Mouse (Mus musculus) midbrain, embryonic 12.5 days (tissue): ENCODE results near the gene Pxdc1. TPM values are rescaled to one million over a fixed set of nuclear protein-coding genes. Genes with fewer than 3 reads are reported as not detected.
A peak's percentile ranks its signal among the peaks of the same experiment; 100 is the strongest.

Source experiments
- ATAC-seq: fragments of 200-750 bp; cut with Nextera tagmentation; 2 replicates; pipeline ENCODE4 v1.8.0; 2017; ENCODE audit warnings: low read depth, moderate TSS enrichment, moderate library complexity; ENCODE audit not compliant: low FRiP score
- H3K27ac ChIP-seq: fragments of 300-500 bp; sonication (generic); replicated peaks from 2 replicates; pipeline ENCODE4 v1.5.1; 2016; ENCODE audit warnings: mild to moderate bottlenecking
- H3K27me3 ChIP-seq: fragments of 300-500 bp; sonication (generic); 2 replicates; pipeline ENCODE4 v1.6.1; 2016; ENCODE audit warnings: mild to moderate bottlenecking
- H3K36me3 ChIP-seq: fragments of 300-500 bp; sonication (generic); 2 replicates; pipeline ENCODE4 v1.6.1; 2016
- H3K4me1 ChIP-seq: fragments of 300-500 bp; sonication (generic); 2 replicates; pipeline ENCODE4 v1.6.1; 2016
- H3K4me2 ChIP-seq: fragments of 300-500 bp; sonication (generic); replicated peaks from 2 replicates; pipeline ENCODE4 v1.6.1; 2016; ENCODE audit warnings: mild to moderate bottlenecking, moderate library complexity
- H3K4me3 ChIP-seq: fragments of 300-500 bp; sonication (generic); 2 replicates; pipeline ENCODE4 v1.5.1; 2016; ENCODE audit warnings: mild to moderate bottlenecking
- H3K9ac ChIP-seq: fragments of 300-500 bp; sonication (generic); replicated peaks from 2 replicates; pipeline ENCODE4 v1.6.1; 2016; ENCODE audit warnings: mild to moderate bottlenecking, moderate library complexity
- H3K9me3 ChIP-seq: fragments of 300-500 bp; sonication (generic); 2 replicates; pipeline ENCODE4 v1.6.1; 2016; ENCODE audit warnings: mild to moderate bottlenecking
- WGBS: fragments of 180-500 bp; shearing (Covaris S2); methylation state at CpG from one replicate; pipeline ENCODE4 v1.1.7; 2016; 5-methylcytosine and 5-hydroxymethylcytosine counted together
- polyA plus RNA-seq: library from polyadenylated mRNA; unstranded; fragments of >200 nt; fragmentation: Nextera tagmentation; extraction: Ambion mirVana; gene quantifications from 2 replicates; pipeline ENCODE4 v1.2.1, GENCODE M21; 2016

Pxdc1 gene
- polyA plus RNA-seq, 1 experiment from 2014 or later, result 6.1 TPM

- Histone ChIP-seq H3K36me3 (no peaks in the 10 kb centered on the region), H3K4me3 (no peak overlapping the region), H3K9me3 (no peaks in the 10 kb centered on the region), H3K4me1 (no peaks in the 10 kb centered on the region), H3K9ac (no peak overlapping the region), H3K27me3 (no peaks in the 10 kb centered on the region), H3K4me2 (no peak overlapping the region), H3K27ac (no peak overlapping the region)
- ATAC-seq, result no peak
- WGBS, result 83% methylated on average over 2 of the region's 2 CpGs
Observed at GRCm38 (mm10) chr13:34624414-34624813, 28.9 kb downstream of the Pxdc1 start.

DNA sequence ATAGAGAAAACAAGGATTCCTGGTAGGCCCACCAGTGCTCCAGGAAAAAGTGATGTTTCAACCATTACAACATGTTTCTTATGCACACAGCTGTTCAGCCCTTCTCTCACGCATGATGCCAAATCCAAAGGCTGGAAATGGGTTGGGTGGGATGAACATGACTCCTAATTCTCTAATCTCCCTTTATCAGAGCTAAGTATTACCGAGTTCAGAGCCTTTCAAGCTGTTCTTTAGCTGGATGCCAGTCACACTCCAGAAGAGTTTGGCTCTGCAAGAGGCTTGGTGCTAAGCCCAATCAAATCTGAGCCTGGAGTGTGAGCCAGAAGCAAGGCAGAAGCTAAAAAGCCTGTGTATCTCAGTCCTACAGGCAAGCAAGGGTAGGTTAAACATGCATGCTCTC lies 40.9 kb downstream of the Pxdc1 start:
- Histone ChIP-seq H3K4me1 (no peaks in the 10 kb centered on the region), H3K27ac (no peak overlapping the region), H3K27me3 (no peaks in the 10 kb centered on the region), H3K4me2 (no peak overlapping the region), H3K9me3 (no peaks in the 10 kb centered on the region), H3K4me3 (no peak overlapping the region), H3K36me3 (no peaks in the 10 kb centered on the region), H3K9ac (no peak overlapping the region)
- no peak for ATAC-seq
- WGBS, result 71% methylated on average over 2 of the region's 2 CpGs

GRCm38 (mm10) chr13:34609711-34610110 lies 43.6 kb downstream of the Pxdc1 start:
- ATAC-seq, result no peak
- peaks cover 6% of the 10 kb centered on the region; the same call in 1 of the 2 replicates for H3K4me1 ChIP-seq
- 26% methylated on average over 1 of the region's 1 CpGs for WGBS
- no peak overlapping the region for H3K4me2 ChIP-seq
- no peak overlapping the region for H3K27ac ChIP-seq
- no peaks in the 10 kb centered on the region for H3K9me3 ChIP-seq
- H3K9ac ChIP-seq, result no peak overlapping the region
- no peak overlapping the region for H3K4me3 ChIP-seq
- H3K36me3 ChIP-seq, result no peaks in the 10 kb centered on the region
- H3K27me3 ChIP-seq, result no peaks in the 10 kb centered on the region

DNA sequence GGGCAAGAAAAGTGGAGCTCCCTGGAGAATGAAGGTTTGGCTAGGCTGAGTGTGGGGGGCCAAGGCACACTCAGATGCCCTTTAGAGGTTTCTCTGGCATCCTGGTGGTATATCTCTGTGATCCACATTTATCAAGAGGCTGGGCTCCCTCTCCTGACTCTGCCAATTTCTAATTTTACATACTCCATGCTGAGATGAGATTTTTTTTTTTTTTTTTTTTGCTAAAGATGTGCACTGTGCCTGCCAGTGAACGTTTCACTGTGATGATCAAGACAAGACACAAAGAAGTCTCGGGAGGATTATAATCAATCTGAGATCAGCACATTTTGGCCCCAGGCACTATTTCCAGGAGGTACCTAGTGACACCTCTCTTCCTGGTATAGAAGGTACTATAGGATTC lies 46.2 kb downstream of the Pxdc1 start:
- Histone ChIP-seq H3K4me2 (no peak overlapping the region), H3K36me3 (no peaks in the 10 kb centered on the region), H3K27me3 (no peaks in the 10 kb centered on the region), H3K4me1 (peaks cover 6% of the 10 kb centered on the region; the same call in 1 of the 2 replicates), H3K9ac (no peak overlapping the region), H3K27ac (no peak overlapping the region), H3K9me3 (no peaks in the 10 kb centered on the region), H3K4me3 (no peak overlapping the region)
- WGBS, result 71% methylated on average over 2 of the region's 2 CpGs
- ATAC-seq, result no peak

GRCm38 (mm10) chr13:34605884-34606283 lies 47.4 kb downstream of the Pxdc1 start:
- no peak overlapping the region for H3K9ac ChIP-seq
- H3K9me3 ChIP-seq, result no peaks in the 10 kb centered on the region
- no peak overlapping the region for H3K27ac ChIP-seq
- peak; percentile 62; the same call in 1 of the 2 replicates for ATAC-seq
- no peak overlapping the region for H3K4me2 ChIP-seq
- WGBS, result 53% methylated on average over 3 of the region's 3 CpGs
- H3K4me1 ChIP-seq, result peaks cover 6% of the 10 kb centered on the region; the same call in 1 of the 2 replicates
- no peak overlapping the region for H3K4me3 ChIP-seq
- H3K27me3 ChIP-seq, result no peaks in the 10 kb centered on the region
- H3K36me3 ChIP-seq, result no peaks in the 10 kb centered on the region

- Histone ChIP-seq H3K9me3 (no peaks in the 10 kb centered on the region), H3K4me1 (peaks cover 9% of the 10 kb centered on the region), H3K9ac (no peak overlapping the region), H3K4me3 (no peak overlapping the region), H3K27ac (no peak overlapping the region), H3K27me3 (no peaks in the 10 kb centered on the region), H3K36me3 (no peaks in the 10 kb centered on the region), H3K4me2 (no peak overlapping the region)
- 59% methylated on average over 5 of the region's 5 CpGs for WGBS
- ATAC-seq, result no peak
Observed at GRCm38 (mm10) chr13:34605206-34605605, 48.1 kb downstream of the Pxdc1 start.

- ATAC-seq, result no peak
- 100% methylated on average over 1 of the region's 1 CpGs for WGBS
Observed at GRCm38 (mm10) chr13:34604406-34604805, 48.9 kb downstream of the Pxdc1 start.

DNA sequence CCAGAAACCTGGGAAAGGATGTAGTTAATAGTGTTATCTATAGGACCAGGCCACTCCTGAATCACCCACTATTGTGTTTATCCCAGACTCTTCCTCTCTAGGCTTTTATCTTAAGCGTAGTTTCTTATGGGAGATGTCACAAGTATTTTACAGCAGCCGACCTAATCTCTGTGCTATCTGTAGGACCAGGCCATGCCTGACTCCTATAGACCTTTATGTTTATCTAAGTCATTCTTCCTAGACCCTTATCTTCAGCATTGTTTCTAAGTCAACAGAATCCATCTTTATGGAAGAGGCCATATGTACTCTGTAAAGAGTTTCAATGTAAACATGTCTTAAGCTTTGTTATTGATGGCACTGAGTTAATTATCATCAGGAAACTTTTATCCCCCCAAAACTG lies 50.5 kb downstream of the Pxdc1 start:
- no peak overlapping the region for H3K4me2 ChIP-seq
- H3K27ac ChIP-seq, result no peak overlapping the region
- WGBS, result 79% methylated on average over 2 of the region's 2 CpGs
- H3K27me3 ChIP-seq, result no peaks in the 10 kb centered on the region
- no peaks in the 10 kb centered on the region for H3K36me3 ChIP-seq
- no peak overlapping the region for H3K4me3 ChIP-seq
- H3K4me1 ChIP-seq, result peaks cover 9% of the 10 kb centered on the region
- H3K9ac ChIP-seq, result no peak overlapping the region
- no peak for ATAC-seq
- no peaks in the 10 kb centered on the region for H3K9me3 ChIP-seq

More at GRCm38 (mm10) chr13:34604406-34604805, 48.9 kb downstream of the Pxdc1 start:
- no peak overlapping the region for H3K4me3 ChIP-seq
- H3K36me3 ChIP-seq, result no peaks in the 10 kb centered on the region
- H3K4me2 ChIP-seq, result no peak overlapping the region
- H3K27me3 ChIP-seq, result no peaks in the 10 kb centered on the region
- peaks cover 9% of the 10 kb centered on the region for H3K4me1 ChIP-seq
- no peak overlapping the region for H3K27ac ChIP-seq
- H3K9me3 ChIP-seq, result no peaks in the 10 kb centered on the region
- H3K9ac ChIP-seq, result no peak overlapping the region

DNA sequence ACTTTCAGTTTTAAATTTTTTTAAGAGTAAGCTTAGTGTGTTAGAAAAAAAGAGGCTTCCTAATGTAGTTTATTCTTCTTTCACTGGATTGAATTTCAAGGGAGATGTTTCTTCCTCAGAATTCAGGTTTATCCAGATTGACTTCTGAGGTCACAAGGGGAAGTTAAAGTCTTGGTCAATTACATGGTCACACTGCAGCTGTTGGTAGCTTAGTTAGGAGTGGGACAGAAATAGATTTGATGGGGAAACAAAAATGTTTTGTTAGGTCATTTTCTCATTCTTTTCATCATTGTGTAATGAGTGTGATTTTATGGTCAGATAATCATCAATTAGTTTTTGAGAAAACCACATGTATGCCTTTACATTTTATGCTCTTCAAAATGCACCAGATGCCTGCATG lies 56.5 kb downstream of the Pxdc1 start:
- Histone ChIP-seq H3K36me3 (no peaks in the 10 kb centered on the region), H3K9ac (no peak overlapping the region), H3K9me3 (no peaks in the 10 kb centered on the region), H3K4me3 (no peak overlapping the region), H3K27ac (no peak overlapping the region), H3K4me1 (peaks cover 3% of the 10 kb centered on the region; the same call in 1 of the 2 replicates), H3K4me2 (no peak overlapping the region), H3K27me3 (no peaks in the 10 kb centered on the region)
- ATAC-seq, result no peak

Other genes starting within 250 kb of the Pxdc1 start
- gene Fam50b, start 81.4 kb upstream of the Pxdc1 start, polyA plus RNA-seq, result not detected in 2 replicates
- 90.2 and 105 TPM in 2 replicates for gene Prpf4b, start 221.8 kb upstream of the Pxdc1 start, polyA plus RNA-seq